In the genomic region with DNA sequence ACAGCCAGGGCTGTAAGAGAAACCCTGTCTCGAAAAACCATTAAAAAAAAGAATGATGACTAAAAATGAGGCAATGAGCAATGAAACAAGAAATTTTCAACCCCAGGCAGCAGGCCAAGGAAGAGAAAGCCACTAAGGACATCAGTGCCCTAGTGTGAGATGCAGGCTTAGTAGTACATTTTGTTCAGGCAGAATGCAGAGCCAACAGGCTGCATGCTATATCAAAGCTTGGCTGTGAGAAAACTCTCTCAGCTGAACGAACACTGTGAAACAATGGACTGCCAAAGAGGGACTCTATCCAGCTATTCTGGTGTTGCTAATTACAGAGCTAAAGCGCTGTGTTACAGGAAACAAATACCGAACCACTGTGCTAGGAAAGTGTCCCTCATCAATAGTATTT, we compare ENCODE assay signal across 11 mouse cellular contexts.
DNase-seq lines count a peak whose midpoint lies in the region; ATAC-seq and TF ChIP-seq lines count a peak whose summit lies in the region.
"Had no signal": no experiment of that assay in that cellular context is flagged by ENCODE, and none has a peak within 500 bp of the region (broad histone marks: within the 10 kb centered on the region; RNA-seq: fewer than 3 reads in every experiment).

No protein-coding gene starts in this region.

- no peaks in the 10 kb centered on the region for H3K27me3 ChIP-seq in heart, embryonic 12.5 days (replicated peaks)
- no peaks in the 10 kb centered on the region for H3K27me3 ChIP-seq in forebrain, postnatal 0 days (ENCODE audit: insufficient read depth, low read length)

- no peaks in the 10 kb centered on the region for H3K36me3 ChIP-seq in heart, embryonic 12.5 days
- H3K36me3 ChIP-seq in forebrain, postnatal 0 days (ENCODE audit: insufficient read depth): no peaks in the 10 kb centered on the region

- no peak overlapping the region for H3K4me3 ChIP-seq in heart, embryonic 12.5 days
- H3K4me3 ChIP-seq in forebrain, postnatal 0 days (ENCODE audit: low read depth, low read length): no peak overlapping the region

- DNase-seq in heart, adult 8-10 months (ENCODE audit: low spot score): peak; percentile 55
- peak; percentile 77 for DNase-seq in brain, adult 2 months (ENCODE audit: low read depth, low spot score)
- peak; percentile 63 for DNase-seq in forebrain, postnatal 0 days
- DNase-seq in layer of hippocampus, postnatal 14 days (ENCODE audit: low spot score in 2 of 2): peak; percentile 22 to 83
- no peak for DNase-seq in ovary, adult 18-20 months (ENCODE audit: low spot score)
- no peak for DNase-seq in thymus, adult 18-20 months
- DNase-seq: kidney, postnatal 4 days; thymus, postnatal 4 days had no signal

- H3K9ac ChIP-seq in heart, embryonic 12.5 days: no peak overlapping the region
- H3K9ac ChIP-seq in forebrain, postnatal 0 days: no peak overlapping the region
- H3K9ac ChIP-seq: liver, embryonic 14.5 days had no signal

- ATAC-seq in heart, embryonic 12.5 days (ENCODE audit: insufficient number of reproducible peaks, low FRiP score): no peak
- peak; percentile 74 for ATAC-seq in forebrain, postnatal 0 days
- ATAC-seq: activated CD4-positive, CD25-positive, alpha-beta regulatory T cell, adult 4 months had no signal

- TF ChIP-seq CTCF in forebrain, postnatal 0 days (IDR thresholded peaks at IDR 0.05; ENCODE audit: low read depth): no peak

- WGBS in heart, embryonic 12.5 days: 65% methylated on average over 4 of the region's 4 CpGs
- WGBS in forebrain, postnatal 0 days: 23% methylated on average over 4 of the region's 4 CpGs

- no peak overlapping the region for H3K4me2 ChIP-seq in heart, embryonic 12.5 days
- H3K4me2 ChIP-seq in forebrain, postnatal 0 days (ENCODE audit: low read depth): no peak overlapping the region

- H3K4me1 ChIP-seq in heart, embryonic 12.5 days (replicated peaks): no peaks in the 10 kb centered on the region
- H3K4me1 ChIP-seq in forebrain, postnatal 0 days (ENCODE audit: insufficient read depth): peaks cover 12% of the 10 kb centered on the region; the same call in 1 of the 2 replicates

- H3K9me3 ChIP-seq in heart, embryonic 12.5 days (replicated peaks): no peaks in the 10 kb centered on the region
- no peaks in the 10 kb centered on the region for H3K9me3 ChIP-seq in forebrain, postnatal 0 days (ENCODE audit: low read length)

- H3K27ac ChIP-seq in heart, embryonic 12.5 days (ENCODE audit: poor library complexity, severe bottlenecking): no peak overlapping the region
- 0 out of 2 replicates have a peak overlapping the region, but pooled peaks have one; percentile 9 for H3K27ac ChIP-seq in forebrain, postnatal 0 days (ENCODE audit: low read depth, low read length)
- H3K27ac ChIP-seq: liver, embryonic 14.5 days had no signal

Comparison
In these comparisons a context has a peak if more than half of its experiments do, and no peak if none do; other contexts are left out.
1. DNase-seq: peak in heart, adult 8-10 months (single experiment), brain, adult 2 months (single experiment), forebrain, postnatal 0 days (single experiment) and layer of hippocampus, postnatal 14 days (2 of 2); none in ovary, adult 18-20 months (single experiment) and thymus, adult 18-20 months (0 of 2).